Comparison of ENCODE assay signal across 20 mouse cellular contexts in genomic region chr2:32047323-32047722, GRCm38 (mm10). TPM values are rescaled to one million over a fixed set of nuclear protein-coding genes. Genes with fewer than 3 reads are reported as not detected.
DNase-seq lines count a peak whose midpoint lies in the region; ATAC-seq lines count a peak whose summit lies in the region.
"Had no signal": no experiment of that assay in that cellular context is flagged by ENCODE, and none has a peak within 500 bp of the region (broad histone marks: within the 10 kb centered on the region; RNA-seq: fewer than 3 reads in every experiment).

No protein-coding gene starts in this region.

- H3K27me3 ChIP-seq in heart, embryonic 16.5 days (ENCODE audit: control insufficient read depth, insufficient read depth, low read length): no peaks in the 10 kb centered on the region
- H3K27me3 ChIP-seq: hindbrain, embryonic 15.5 days had no signal

- peaks cover 43% of the 10 kb centered on the region for H3K4me1 ChIP-seq in heart, embryonic 16.5 days (ENCODE audit: control insufficient read depth, insufficient read depth, low read length)
- H3K4me1 ChIP-seq: hindbrain, embryonic 15.5 days; limb, embryonic 10.5 days had no signal

- H3K9ac ChIP-seq in heart, embryonic 16.5 days (ENCODE audit: low read length): no peak overlapping the region
- H3K9ac ChIP-seq: hindbrain, embryonic 15.5 days; liver, embryonic 14.5 days had no signal

- DNase-seq in cerebellum, adult 11-12 months: peak; percentile 23
- no peak for DNase-seq in cerebellum, adult 8-10 months
- DNase-seq in heart, postnatal 25 days (ENCODE audit: low spot score): no peak
- DNase-seq in heart, postnatal 4 days: peak; percentile 49
- DNase-seq in thymus, postnatal 14 days: peak; percentile 88
- no peak for DNase-seq in urinary bladder, adult 18-20 months (ENCODE audit: low spot score in 2 of 2)
- no peak for DNase-seq in gastrocnemius, postnatal 14 days
- DNase-seq: adrenal gland, postnatal 14 days; embryo, embryonic 11 days; gastrocnemius, postnatal 25 days; kidney, adult 2 months; kidney, postnatal 4 days; lung, postnatal 36 days; midbrain, embryonic 14.5 days; retina, postnatal 1 day had no signal

- no peak overlapping the region for H3K4me2 ChIP-seq in heart, embryonic 16.5 days (ENCODE audit: low read depth, low read length)
- H3K4me2 ChIP-seq: hindbrain, embryonic 15.5 days had no signal

- no peak for ATAC-seq in heart, embryonic 16.5 days (replicated peaks; ENCODE audit: extremely low read depth, insufficient read depth, low FRiP score)

- 72% methylated on average over 10 of the region's 10 CpGs for WGBS in heart, embryonic 16.5 days

- peaks cover 36% of the 10 kb centered on the region for H3K36me3 ChIP-seq in heart, embryonic 16.5 days (ENCODE audit: control insufficient read depth, insufficient read depth)

- no peak overlapping the region for H3K4me3 ChIP-seq in heart, embryonic 16.5 days (ENCODE audit: low read length)
- H3K4me3 ChIP-seq: hindbrain, embryonic 15.5 days; limb, embryonic 10.5 days had no signal

- H3K27ac ChIP-seq in heart, embryonic 16.5 days (ENCODE audit: low read length): peak overlapping the region; percentile 54
- H3K27ac ChIP-seq: hindbrain, embryonic 15.5 days; limb, embryonic 10.5 days; liver, embryonic 14.5 days; stomach, postnatal 0 days had no signal

- intact Hi-C loops in heart, postnatal 25 days (cut with DNase I): loop anchor here (5.0 kb wide), 1 partner anchor 85 kb away; no protein-coding TSS in a partner anchor
- intact Hi-C loops in gastrocnemius, postnatal 14 days (cut with DNase I; ENCODE audit: low total_unique reads): no loop called here

- H3K9me3 ChIP-seq in heart, embryonic 16.5 days (replicated peaks; ENCODE audit: control insufficient read depth, low read length): no peaks in the 10 kb centered on the region
- H3K9me3 ChIP-seq: hindbrain, embryonic 15.5 days; limb, embryonic 10.5 days had no signal

RNA-seq across cellular contexts. Expression of gene Fam78a, which starts 37.3 kb away (rescaled TPM):
- polyA plus RNA-seq in heart, embryonic 16.5 days (2015; fragmentation: Nextera tagmentation; extraction: Ambion mirVana): 27.6 and 30.1 TPM in 2 replicates
- 10 to 100 TPM; 20.0 TPM for total RNA-seq in heart, postnatal 25 days (2021)
- 10 to 100 TPM; 40.9 to 42.5 TPM for total RNA-seq in heart, postnatal 4 days (2021)
- total RNA-seq in gastrocnemius, postnatal 14 days (2021): 10 to 100 TPM in 1 of 2 experiments, 1 to 10 TPM in 1; 9.5 to 20.5 TPM

RNA-seq across cellular contexts. Expression of gene Plpp7, which starts 48.0 kb away (rescaled TPM):
- 19.7 and 21.4 TPM in 2 replicates for polyA plus RNA-seq in heart, embryonic 16.5 days (2015; fragmentation: Nextera tagmentation; extraction: Ambion mirVana)
- total RNA-seq in heart, postnatal 25 days (2021): 10 to 100 TPM; 31.8 to 33.7 TPM
- total RNA-seq in heart, postnatal 4 days (2021): 10 to 100 TPM; 15.7 to 20.5 TPM
- total RNA-seq in gastrocnemius, postnatal 14 days (2021): 100 to 1,000 TPM in 1 of 2 experiments, 10 to 100 TPM in 1; 87.5 to 102 TPM

Comparison
In these comparisons a context has a peak if more than half of its experiments do, and no peak if none do; other contexts are left out.
1. DNase-seq: peak in cerebellum, adult 11-12 months (single experiment), heart, postnatal 4 days (single experiment) and thymus, postnatal 14 days (single experiment); none in cerebellum, adult 8-10 months (single experiment), heart, postnatal 25 days (single experiment), urinary bladder, adult 18-20 months (0 of 2) and gastrocnemius, postnatal 14 days (single experiment).